Mouse (Mus musculus) megakaryocyte, embryonic 14.5 days (primary cell): ENCODE data around the gene Capn11. TPM values are rescaled to one million over a fixed set of nuclear protein-coding genes. Genes with fewer than 3 reads are reported as not detected.

Experiments used
- H3K27me3 ChIP-seq: replicated peaks from 2 replicates; pipeline ENCODE3; 2012; ENCODE audit warnings: inconsistent platforms
- H3K36me3 ChIP-seq: replicated peaks from 2 replicates; pipeline ENCODE3; 2012; ENCODE audit warnings: low read length, inconsistent platforms, mixed read lengths
- H3K4me1 ChIP-seq: 2 replicates; pipeline ENCODE4 v1.6.1; 2012; ENCODE audit warnings: inconsistent platforms
- H3K4me3 ChIP-seq: replicated peaks from 2 replicates; pipeline ENCODE3; 2012; ENCODE audit warnings: moderate library complexity, mild to moderate bottlenecking, inconsistent platforms
- H3K9me3 ChIP-seq: 2 replicates; pipeline ENCODE4 v1.6.1; 2012; ENCODE audit warnings: inconsistent platforms
- FLI1 ChIP-seq: IDR thresholded peaks from 2 replicates; pipeline ENCODE4 v1.6.1; 2012; ENCODE audit warnings: low read length, inconsistent platforms, mixed read lengths
- GATA1 ChIP-seq: IDR thresholded peaks from 3 replicates; pipeline ENCODE4 v1.6.1; 2012; ENCODE audit warnings: mixed read lengths, low read length, inconsistent platforms, borderline replicate concordance
- polyA plus RNA-seq: library from polyadenylated mRNA; stranded (reverse); fragments of >175 nt; gene quantifications from 2 replicates; pipeline ENCODE4 v1.2.3, GENCODE M21; 2012; ENCODE audit warnings: low replicate concordance; ENCODE audit not compliant: insufficient read depth

The Capn11 gene
- polyA plus RNA-seq, 1 experiment: not detected

DNA sequence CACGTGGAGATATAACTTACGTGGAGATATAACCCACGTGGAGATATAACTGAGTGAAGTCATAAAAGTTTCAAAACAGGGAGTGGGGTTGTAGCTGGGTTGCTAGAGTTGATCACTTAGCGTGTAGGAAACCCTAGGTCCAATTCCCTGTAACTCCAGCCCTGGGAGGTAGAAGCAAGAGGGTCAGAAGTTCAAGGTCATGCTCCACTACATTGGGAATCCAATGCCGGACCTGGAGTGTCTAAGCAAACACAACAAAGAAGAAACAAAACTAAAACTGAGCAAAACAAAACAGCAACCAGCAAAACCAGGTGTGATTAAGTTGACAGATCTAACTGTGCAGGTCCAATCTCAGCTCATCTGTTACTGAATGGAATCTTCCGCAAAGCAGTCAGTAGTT lies 41.5 kb downstream of the Capn11 start:
- peaks cover 24% of the 10 kb centered on the region for H3K4me1 ChIP-seq

DNA sequence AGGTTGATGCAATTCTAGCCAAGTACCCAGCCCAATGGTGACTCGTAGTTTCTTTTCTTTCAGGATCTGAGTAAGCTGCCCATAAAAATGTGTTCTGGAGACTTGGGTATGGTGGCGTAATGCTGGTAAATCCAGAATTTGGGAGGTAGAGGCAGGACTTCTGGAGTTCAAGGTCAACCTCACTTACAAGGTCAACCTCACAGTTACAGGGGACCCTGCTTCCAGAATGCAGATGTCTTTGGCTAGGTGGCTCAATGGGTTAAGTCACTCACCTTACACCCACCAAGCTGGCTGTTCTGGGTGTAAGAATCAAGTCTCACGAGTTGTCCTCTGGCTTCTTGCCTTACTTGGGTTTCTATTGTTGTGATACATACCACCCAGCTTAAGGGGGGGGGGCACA lies 42.4 kb downstream of the Capn11 start:
- Histone ChIP-seq H3K27me3 (peaks cover 68% of the 10 kb centered on the region), H3K9me3 (peaks cover 10% of the 10 kb centered on the region), H3K4me1 (peaks cover 27% of the 10 kb centered on the region), H3K36me3 (no peaks in the 10 kb centered on the region), H3K4me3 (no peak overlapping the region)
- TF ChIP-seq GATA1: no peak
- TF ChIP-seq FLI1: no peak

More for the DNA sequence above, 41.5 kb downstream of the Capn11 start:
- TF ChIP-seq GATA1 (no peak), FLI1 (no peak)
- Histone ChIP-seq H3K27me3 (peaks cover 64% of the 10 kb centered on the region), H3K36me3 (no peaks in the 10 kb centered on the region), H3K9me3 (peaks cover 7% of the 10 kb centered on the region), H3K4me3 (no peak overlapping the region)

- no peaks in the 10 kb centered on the region for H3K36me3 ChIP-seq
- TF ChIP-seq FLI1 (no peak), GATA1 (no peak)
- H3K27me3 ChIP-seq: peaks cover 66% of the 10 kb centered on the region
- no peak overlapping the region for H3K4me3 ChIP-seq
- H3K4me1 ChIP-seq: peaks cover 27% of the 10 kb centered on the region
- peaks cover 7% of the 10 kb centered on the region for H3K9me3 ChIP-seq
These were observed 43.0 kb downstream of the Capn11 start for GRCm38 (mm10) chr17:45616046-45616650.

GRCm38 (mm10) chr17:45612921-45613320 lies 46.2 kb downstream of the Capn11 start:
- Histone ChIP-seq H3K9me3 (peaks cover 10% of the 10 kb centered on the region), H3K27me3 (peaks cover 73% of the 10 kb centered on the region), H3K4me3 (no peak overlapping the region), H3K36me3 (no peaks in the 10 kb centered on the region), H3K4me1 (peaks cover 12% of the 10 kb centered on the region)
- TF ChIP-seq FLI1 (no peak), GATA1 (no peak)

DNA sequence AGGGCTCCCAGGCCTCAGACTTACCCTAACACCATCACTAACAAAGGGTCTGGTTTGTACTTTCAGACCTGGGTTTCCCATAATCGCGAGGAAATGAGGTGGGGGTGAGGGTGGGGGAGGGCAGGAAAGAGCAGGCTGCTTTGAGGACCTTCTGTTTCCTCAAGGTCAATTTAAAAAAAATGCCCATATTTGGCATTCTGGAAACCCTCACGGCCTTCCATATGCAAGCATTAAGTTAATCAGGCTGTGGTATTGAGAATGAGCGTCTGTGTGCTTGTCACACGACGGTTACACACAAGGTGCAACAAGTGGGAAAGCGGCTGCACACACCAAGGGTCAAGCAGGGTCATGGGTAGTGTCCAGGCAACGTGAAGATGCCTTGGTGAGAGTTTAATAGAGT lies 47.1 kb downstream of the Capn11 start:
- TF ChIP-seq FLI1 (no peak), GATA1 (no peak)

DNA sequence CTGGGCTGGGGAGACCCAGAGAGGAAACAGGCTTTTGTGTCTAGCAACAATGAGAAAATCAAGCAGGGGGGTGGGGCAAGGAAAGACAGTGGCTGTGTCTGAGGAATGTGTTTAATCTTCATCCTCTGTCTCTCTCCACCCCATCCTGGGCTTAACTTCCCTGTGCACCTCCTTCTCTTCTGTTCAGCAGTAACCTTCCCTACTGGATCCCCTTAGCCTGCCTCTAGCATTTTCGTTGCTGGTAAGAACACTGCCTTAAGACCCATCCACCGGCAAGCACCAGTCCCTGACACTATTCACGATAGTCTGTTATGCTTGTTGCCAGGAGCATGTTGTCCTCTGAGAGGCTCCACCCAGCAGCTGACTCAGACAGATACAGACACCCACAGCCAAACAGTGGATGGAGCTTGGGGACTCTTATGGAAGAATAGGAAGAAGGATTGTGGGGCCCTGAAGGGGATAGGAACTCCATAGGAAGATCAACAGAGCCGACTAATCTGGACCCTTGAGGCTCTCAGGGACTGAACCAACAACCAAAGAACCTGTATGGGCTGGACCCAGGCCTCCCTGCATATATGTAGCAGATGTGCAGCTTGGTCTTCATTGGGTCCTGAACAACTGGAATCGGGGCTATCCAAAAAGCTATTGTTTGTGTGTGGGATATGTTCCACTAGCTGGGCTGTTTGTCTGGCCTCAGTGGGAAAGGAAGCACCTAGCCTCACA lies 48.8 kb downstream of the Capn11 start:
- no peaks in the 10 kb centered on the region for H3K36me3 ChIP-seq
- peaks cover 8% of the 10 kb centered on the region for H3K4me1 ChIP-seq
- peaks cover 60% of the 10 kb centered on the region for H3K27me3 ChIP-seq
- H3K4me3 ChIP-seq: peak overlapping the region; percentile 46
- H3K9me3 ChIP-seq: peaks cover 18% of the 10 kb centered on the region
- TF ChIP-seq FLI1: no peak
- TF ChIP-seq GATA1: no peak

More for the DNA sequence above, 47.1 kb downstream of the Capn11 start:
- peaks cover 70% of the 10 kb centered on the region for H3K27me3 ChIP-seq
- H3K9me3 ChIP-seq: peaks cover 17% of the 10 kb centered on the region
- no peak overlapping the region for H3K4me3 ChIP-seq
- peaks cover 12% of the 10 kb centered on the region for H3K4me1 ChIP-seq
- no peaks in the 10 kb centered on the region for H3K36me3 ChIP-seq

GRCm38 (mm10) chr17:45608396-45608795 lies 50.7 kb downstream of the Capn11 start:
- Histone ChIP-seq H3K4me3 (no peak overlapping the region), H3K27me3 (peaks cover 57% of the 10 kb centered on the region), H3K4me1 (peaks cover 8% of the 10 kb centered on the region), H3K9me3 (peaks cover 18% of the 10 kb centered on the region), H3K36me3 (no peaks in the 10 kb centered on the region)
- no peak for TF ChIP-seq GATA1
- TF ChIP-seq FLI1: no peak

- TF ChIP-seq GATA1 (no peak), FLI1 (no peak)
- peaks cover 8% of the 10 kb centered on the region for H3K4me1 ChIP-seq
- no peaks in the 10 kb centered on the region for H3K36me3 ChIP-seq
- peaks cover 13% of the 10 kb centered on the region for H3K9me3 ChIP-seq
- peaks cover 53% of the 10 kb centered on the region for H3K27me3 ChIP-seq
- H3K4me3 ChIP-seq: no peak overlapping the region
These were observed 51.9 kb downstream of the Capn11 start for GRCm38 (mm10) chr17:45606992-45607879.

- Histone ChIP-seq H3K27me3 (peaks cover 68% of the 10 kb centered on the region), H3K9me3 (peaks cover 8% of the 10 kb centered on the region), H3K4me1 (peaks cover 10% of the 10 kb centered on the region), H3K4me3 (no peak overlapping the region), H3K36me3 (no peaks in the 10 kb centered on the region)
- no peak for TF ChIP-seq FLI1
- TF ChIP-seq GATA1: no peak
These were observed 56.1 kb downstream of the Capn11 start for GRCm38 (mm10) chr17:45602984-45603383.

- Histone ChIP-seq H3K9me3 (peaks cover under 1% of the 10 kb centered on the region; the same call in 1 of the 2 replicates), H3K36me3 (no peaks in the 10 kb centered on the region), H3K4me1 (peaks cover 15% of the 10 kb centered on the region), H3K4me3 (no peak within 1 kb of the TSS), H3K27me3 (peaks cover 67% of the 10 kb centered on the region)
- no peak for TF ChIP-seq GATA1
- TF ChIP-seq FLI1: no peak
These were observed 57.2 kb downstream of the Capn11 start, which contains the start of gene Mymx for GRCm38 (mm10) chr17:45601877-45602304. Gene Mymx (minus strand): TSS chr17:45602102.
